Mouse (Mus musculus): ENCODE data around the gene Tpcn1. TPM values are rescaled to one million over a fixed set of nuclear protein-coding genes. Genes with fewer than 3 reads are reported as not detected.

Tpcn1 gene
- total RNA-seq, 2 experiments from 2014 or later = 147 to 199 TPM

GRCm38 (mm10) chr5:120583511-120583910 is 5.0 kb downstream of the Tpcn1 start:
- no peak for ATAC-seq (replicated peaks; ENCODE audit: low FRiP score, poor library complexity, severe bottlenecking)

- no peak for ATAC-seq (replicated peaks; ENCODE audit: low FRiP score, poor library complexity, severe bottlenecking)
Measured at GRCm38 (mm10) chr5:120582002-120582401, 6.5 kb downstream of the Tpcn1 start.

GRCm38 (mm10) chr5:120579898-120580626 is 8.4 kb downstream of the Tpcn1 start:
- ATAC-seq (replicated peaks; ENCODE audit: low FRiP score, poor library complexity, severe bottlenecking) = no peak

- peak; percentile 46 for ATAC-seq (replicated peaks; ENCODE audit: low FRiP score, poor library complexity, severe bottlenecking)
Measured at GRCm38 (mm10) chr5:120579211-120579897, 9.1 kb downstream of the Tpcn1 start.

- peak; percentile 40 for ATAC-seq (replicated peaks; ENCODE audit: low FRiP score, poor library complexity, severe bottlenecking)
Measured at GRCm38 (mm10) chr5:120578504-120579081, 9.9 kb downstream of the Tpcn1 start.

- ATAC-seq (replicated peaks; ENCODE audit: low FRiP score, poor library complexity, severe bottlenecking) = peak; percentile 86
Measured at GRCm38 (mm10) chr5:120577935-120578441, 10.5 kb downstream of the Tpcn1 start.

GRCm38 (mm10) chr5:120576781-120577301 is 11.6 kb downstream of the Tpcn1 start:
- ATAC-seq (replicated peaks; ENCODE audit: low FRiP score, poor library complexity, severe bottlenecking) = peak; percentile 57

- no peak for ATAC-seq (replicated peaks; ENCODE audit: low FRiP score, poor library complexity, severe bottlenecking)
Measured at GRCm38 (mm10) chr5:120574469-120575063, 13.9 kb downstream of the Tpcn1 start.

GRCm38 (mm10) chr5:120571056-120571740 is 17.3 kb downstream of the Tpcn1 start:
- no peak for ATAC-seq (replicated peaks; ENCODE audit: low FRiP score, poor library complexity, severe bottlenecking)

- ATAC-seq (replicated peaks; ENCODE audit: low FRiP score, poor library complexity, severe bottlenecking) = no peak
Measured at GRCm38 (mm10) chr5:120570289-120570897, 18.1 kb downstream of the Tpcn1 start.

- ATAC-seq (replicated peaks; ENCODE audit: low FRiP score, poor library complexity, severe bottlenecking) = no peak
Measured at GRCm38 (mm10) chr5:120569791-120570190, 18.7 kb downstream of the Tpcn1 start.

GRCm38 (mm10) chr5:120568964-120569363 is 19.5 kb downstream of the Tpcn1 start:
- ATAC-seq (replicated peaks; ENCODE audit: low FRiP score, poor library complexity, severe bottlenecking) = no peak

- ATAC-seq (replicated peaks; ENCODE audit: low FRiP score, poor library complexity, severe bottlenecking) = no peak
Measured at GRCm38 (mm10) chr5:120568336-120568768, 20.1 kb downstream of the Tpcn1 start.

GRCm38 (mm10) chr5:120567761-120568211 is 20.7 kb downstream of the Tpcn1 start:
- ATAC-seq (replicated peaks; ENCODE audit: low FRiP score, poor library complexity, severe bottlenecking) = no peak

- no peak for ATAC-seq (replicated peaks; ENCODE audit: low FRiP score, poor library complexity, severe bottlenecking)
Measured at GRCm38 (mm10) chr5:120567253-120567701, 21.2 kb downstream of the Tpcn1 start.

- ATAC-seq (replicated peaks; ENCODE audit: low FRiP score, poor library complexity, severe bottlenecking) = no peak
Measured at GRCm38 (mm10) chr5:120566681-120567252, 21.7 kb downstream of the Tpcn1 start.

GRCm38 (mm10) chr5:120566101-120566500 is 22.4 kb downstream of the Tpcn1 start:
- no peak for ATAC-seq (replicated peaks; ENCODE audit: low FRiP score, poor library complexity, severe bottlenecking)

GRCm38 (mm10) chr5:120565171-120565905 is 23.1 kb downstream of the Tpcn1 start:
- no peak for ATAC-seq (replicated peaks; ENCODE audit: low FRiP score, poor library complexity, severe bottlenecking)

Measured in erythroblast, adult 5-6 weeks (primary cell).